Mouse (Mus musculus): ENCODE measurements around the gene Strn4. TPM values are rescaled to one million over a fixed set of nuclear protein-coding genes. Genes with fewer than 3 reads are reported as not detected.
A peak's percentile ranks its signal among the peaks of the same experiment; 100 is the strongest.

The Strn4 gene
- total RNA-seq, 2 experiments from 2014 or later = 67.7 to 69.3 TPM

GRCm38 (mm10) chr7:16841078-16841477 lies 25.4 kb downstream of the Strn4 start:
- DNase-seq (ENCODE audit: low spot score in 2 of 2) = no peak

- no peak for DNase-seq (ENCODE audit: low spot score in 2 of 2)
These were observed 26.2 kb downstream of the Strn4 start for GRCm38 (mm10) chr7:16841561-16842560.

GRCm38 (mm10) chr7:16842645-16843063 lies 27.0 kb downstream of the Strn4 start, which contains the start of gene Prkd2:
TSS of gene Prkd2 (plus strand) at chr7:16842902.
- peak; percentile 89 to 91 for DNase-seq (ENCODE audit: low spot score in 2 of 2)

- no peak for DNase-seq (ENCODE audit: low spot score in 2 of 2)
These were observed 27.9 kb downstream of the Strn4 start for GRCm38 (mm10) chr7:16843441-16844171.

- DNase-seq (ENCODE audit: low spot score in 2 of 2) = no peak
These were observed 29.0 kb downstream of the Strn4 start for GRCm38 (mm10) chr7:16844696-16845071.

- DNase-seq (ENCODE audit: low spot score in 2 of 2) = peak in 1 of 2 experiments; percentile 37
These were observed 29.6 kb downstream of the Strn4 start for GRCm38 (mm10) chr7:16845072-16845819.

- no peak for DNase-seq (ENCODE audit: low spot score in 2 of 2)
These were observed 30.1 kb downstream of the Strn4 start for GRCm38 (mm10) chr7:16845820-16846167.

- no peak for DNase-seq (ENCODE audit: low spot score in 2 of 2)
These were observed 31.1 kb downstream of the Strn4 start for GRCm38 (mm10) chr7:16846775-16847174.

- no peak for DNase-seq (ENCODE audit: low spot score in 2 of 2)
These were observed 31.8 kb downstream of the Strn4 start for GRCm38 (mm10) chr7:16847507-16847906.

GRCm38 (mm10) chr7:16848579-16848978 lies 32.9 kb downstream of the Strn4 start:
- DNase-seq (ENCODE audit: low spot score in 2 of 2) = peak; percentile 47 to 69

GRCm38 (mm10) chr7:16851636-16852035 lies 35.9 kb downstream of the Strn4 start:
- DNase-seq (ENCODE audit: low spot score in 2 of 2) = no peak

- DNase-seq (ENCODE audit: low spot score in 2 of 2) = no peak
These were observed 37.7 kb downstream of the Strn4 start for GRCm38 (mm10) chr7:16853302-16853831.

- peak in 1 of 2 experiments; percentile 52 for DNase-seq (ENCODE audit: low spot score in 2 of 2)
These were observed 42.6 kb downstream of the Strn4 start for GRCm38 (mm10) chr7:16858336-16858735.

- peak; percentile 56 to 66 for DNase-seq (ENCODE audit: low spot score in 2 of 2)
These were observed 44.4 kb downstream of the Strn4 start for GRCm38 (mm10) chr7:16859902-16860651.

GRCm38 (mm10) chr7:16867488-16867887 lies 51.8 kb downstream of the Strn4 start:
- no peak for DNase-seq (ENCODE audit: low spot score in 2 of 2)

GRCm38 (mm10) chr7:16869497-16869896 lies 53.8 kb downstream of the Strn4 start:
- DNase-seq (ENCODE audit: low spot score in 2 of 2) = no peak

GRCm38 (mm10) chr7:16871600-16871999 lies 55.9 kb downstream of the Strn4 start:
- no peak for DNase-seq (ENCODE audit: low spot score in 2 of 2)

GRCm38 (mm10) chr7:16872478-16872877 lies 56.8 kb downstream of the Strn4 start:
- no peak for DNase-seq (ENCODE audit: low spot score in 2 of 2)

GRCm38 (mm10) chr7:16873392-16873791 lies 57.7 kb downstream of the Strn4 start:
- DNase-seq (ENCODE audit: low spot score in 2 of 2) = no peak

GRCm38 (mm10) chr7:16874190-16874589 lies 58.5 kb downstream of the Strn4 start:
- DNase-seq (ENCODE audit: low spot score in 2 of 2) = peak; percentile 72 to 81

All from adrenal gland, adult 18-20 months (tissue).